Mouse (Mus musculus): ENCODE results near the gene Osbpl7. TPM values are rescaled to one million over a fixed set of nuclear protein-coding genes. Genes with fewer than 3 reads are reported as not detected.

The Osbpl7 gene
- 4.4 and 8.5 TPM in 2 replicates for polyA plus RNA-seq (2015; fragmentation: Nextera tagmentation; extraction: Ambion mirVana)

GRCm38 (mm10) chr11:97050216-97050943 lies at the start of gene Osbpl7:
Gene Osbpl7, plus strand, starts transcription at chr11:97050628.
- Histone ChIP-seq H3K4me1 (replicated peaks) (peaks cover 24% of the 10 kb centered on the region), H3K9ac (peak within 1 kb of the TSS; percentile 76), H3K4me2 (peak within 1 kb of the TSS; percentile 86), H3K9me3 (replicated peaks) (no peaks in the 10 kb centered on the region), H3K27me3 (no peaks in the 10 kb centered on the region), H3K27ac (peak within 1 kb of the TSS; percentile 54), H3K4me3 (peak within 1 kb of the TSS; percentile 75), H3K36me3 (peaks cover 22% of the 10 kb centered on the region)
- ATAC-seq (replicated peaks; ENCODE audit: insufficient number of reproducible peaks, insufficient read depth, low FRiP score, low read depth): peak; percentile 71
- 5% methylated on average over 18 of the region's 18 CpGs for WGBS

DNA sequence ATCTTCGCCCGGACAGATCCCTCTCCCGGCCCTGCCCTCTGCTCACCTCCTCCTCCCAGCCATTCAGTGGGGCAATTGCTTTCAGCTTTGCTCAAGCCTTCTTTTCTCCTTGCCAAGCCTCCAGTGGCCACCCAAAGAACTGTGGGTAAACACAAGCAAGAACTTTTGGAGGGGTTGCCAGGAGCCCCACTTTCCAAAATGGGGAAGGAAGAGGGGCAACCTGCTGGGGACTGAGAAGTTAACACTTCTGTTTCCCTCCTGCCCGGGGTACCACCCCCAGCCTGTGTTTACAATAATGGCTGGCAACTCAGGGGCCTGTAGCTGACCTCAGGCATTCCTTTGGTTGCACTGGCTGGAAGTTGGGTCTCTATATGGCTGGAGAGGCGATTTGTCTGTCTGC lies 47.3 kb upstream of the Osbpl7 start:
- H3K27ac ChIP-seq: no peak overlapping the region
- H3K9me3 ChIP-seq (replicated peaks): no peaks in the 10 kb centered on the region
- no peak for ATAC-seq (replicated peaks; ENCODE audit: insufficient number of reproducible peaks, insufficient read depth, low FRiP score, low read depth)
- no peak overlapping the region for H3K4me3 ChIP-seq
- H3K4me2 ChIP-seq: no peak overlapping the region
- WGBS: 41% methylated on average over 5 of the region's 5 CpGs
- peaks cover 75% of the 10 kb centered on the region for H3K27me3 ChIP-seq
- H3K9ac ChIP-seq: no peak overlapping the region
- no peaks in the 10 kb centered on the region; the same call in 1 of the 2 replicates for H3K4me1 ChIP-seq (replicated peaks)
- H3K36me3 ChIP-seq: no peaks in the 10 kb centered on the region

- peaks cover 79% of the 10 kb centered on the region for H3K27me3 ChIP-seq
- ATAC-seq (replicated peaks; ENCODE audit: insufficient number of reproducible peaks, insufficient read depth, low FRiP score, low read depth): no peak
- H3K9me3 ChIP-seq (replicated peaks): no peaks in the 10 kb centered on the region
- H3K4me1 ChIP-seq (replicated peaks): no peaks in the 10 kb centered on the region; the same call in 1 of the 2 replicates
- no peak overlapping the region for H3K4me2 ChIP-seq
- H3K27ac ChIP-seq: no peak overlapping the region
- no peaks in the 10 kb centered on the region for H3K36me3 ChIP-seq
- H3K4me3 ChIP-seq: no peak overlapping the region
- WGBS: 45% methylated on average over 9 of the region's 9 CpGs
- H3K9ac ChIP-seq: no peak overlapping the region
Observed at GRCm38 (mm10) chr11:97007093-97007794, 43.2 kb upstream of the Osbpl7 start.

- 35% methylated on average over 8 of the region's 8 CpGs for WGBS
- Histone ChIP-seq H3K9ac (no peak overlapping the region), H3K4me2 (no peak overlapping the region), H3K4me3 (no peak overlapping the region), H3K4me1 (replicated peaks) (no peaks in the 10 kb centered on the region; the same call in 1 of the 2 replicates), H3K27me3 (peaks cover 79% of the 10 kb centered on the region), H3K9me3 (replicated peaks) (no peaks in the 10 kb centered on the region), H3K36me3 (no peaks in the 10 kb centered on the region), H3K27ac (no peak overlapping the region)
- no peak for ATAC-seq (replicated peaks; ENCODE audit: insufficient number of reproducible peaks, insufficient read depth, low FRiP score, low read depth)
Observed at GRCm38 (mm10) chr11:97009198-97009790, 41.1 kb upstream of the Osbpl7 start.

- Histone ChIP-seq H3K4me3 (no peak within 1 kb of the TSS), H3K4me2 (no peak within 1 kb of the TSS), H3K27ac (no peak within 1 kb of the TSS), H3K9ac (no peak within 1 kb of the TSS), H3K36me3 (no peaks in the 10 kb centered on the region), H3K4me1 (replicated peaks) (peaks cover 6% of the 10 kb centered on the region; the same call in 1 of the 2 replicates), H3K9me3 (replicated peaks) (no peaks in the 10 kb centered on the region), H3K27me3 (peaks cover 93% of the 10 kb centered on the region)
- 17% methylated on average over 8 of the region's 8 CpGs for WGBS
- no peak for ATAC-seq (replicated peaks; ENCODE audit: insufficient number of reproducible peaks, insufficient read depth, low FRiP score, low read depth)
Observed at GRCm38 (mm10) chr11:97013121-97013670, 37.2 kb upstream of the Osbpl7 start, which contains the start of gene Sp6. Gene Sp6, plus strand, starts transcription at chr11:97013394.

DNA sequence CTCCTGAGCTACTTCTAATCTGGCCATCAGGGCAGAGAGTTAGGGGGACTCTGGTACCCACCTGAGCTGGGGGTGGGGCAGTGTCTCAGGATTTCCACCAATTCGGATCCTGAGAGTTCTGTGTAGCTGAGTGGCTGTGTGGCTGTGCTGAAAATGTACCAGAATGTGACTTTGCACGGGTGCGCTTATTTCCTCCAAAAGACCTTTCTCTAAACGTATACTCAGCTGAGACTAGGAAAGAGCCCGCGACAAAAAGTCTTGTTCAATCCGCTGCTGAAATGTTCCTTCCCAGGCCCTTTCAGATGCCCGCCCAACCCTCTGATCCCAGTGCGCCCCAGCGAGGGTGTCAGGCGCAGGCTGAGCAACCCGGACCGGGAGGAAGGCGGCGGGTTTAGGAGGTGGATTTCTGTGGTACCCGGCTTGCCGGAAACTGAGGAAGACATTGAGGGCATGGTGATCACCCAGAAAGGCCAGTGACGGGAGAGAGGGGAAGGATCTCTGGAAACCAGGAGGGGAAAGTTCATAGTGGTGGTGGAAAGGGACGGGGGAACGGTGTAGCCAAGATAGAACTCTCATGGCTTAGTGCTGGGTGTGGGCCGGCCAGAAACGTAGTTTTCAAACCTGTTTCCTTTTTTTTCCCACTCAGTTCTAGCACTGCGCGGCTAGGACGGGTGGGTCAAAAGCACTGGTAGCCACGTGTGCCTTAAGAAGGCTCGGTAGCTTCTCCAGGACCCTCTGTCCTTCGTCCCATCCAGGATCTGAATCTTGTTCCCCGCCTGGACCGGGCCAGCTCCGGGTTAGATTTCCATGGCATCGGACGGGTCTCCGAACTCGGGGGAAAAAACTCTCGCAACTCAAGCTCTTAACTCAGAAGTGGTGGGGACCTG lies 32.5 kb upstream of the Osbpl7 start:
- Histone ChIP-seq H3K9ac (no peak overlapping the region), H3K36me3 (no peaks in the 10 kb centered on the region), H3K4me1 (replicated peaks) (peaks cover 34% of the 10 kb centered on the region), H3K27me3 (peaks cover 93% of the 10 kb centered on the region), H3K4me3 (peak overlapping the region; percentile 40), H3K4me2 (peak overlapping the region; percentile 59), H3K27ac (no peak overlapping the region), H3K9me3 (replicated peaks) (no peaks in the 10 kb centered on the region)
- no peak for ATAC-seq (replicated peaks; ENCODE audit: insufficient number of reproducible peaks, insufficient read depth, low FRiP score, low read depth)
- WGBS: 1% methylated on average over 36 of the region's 36 CpGs

- H3K4me2 ChIP-seq: peak overlapping the region; percentile 59
- H3K9me3 ChIP-seq (replicated peaks): no peaks in the 10 kb centered on the region
- no peaks in the 10 kb centered on the region for H3K36me3 ChIP-seq
- ATAC-seq (replicated peaks; ENCODE audit: insufficient number of reproducible peaks, insufficient read depth, low FRiP score, low read depth): no peak
- under 1% methylated on average over 65 of the region's 68 CpGs for WGBS
- peaks cover 34% of the 10 kb centered on the region for H3K4me1 ChIP-seq (replicated peaks)
- peak overlapping the region; percentile 40 for H3K4me3 ChIP-seq
- peaks cover 94% of the 10 kb centered on the region for H3K27me3 ChIP-seq
- no peak overlapping the region for H3K27ac ChIP-seq
- no peak overlapping the region for H3K9ac ChIP-seq
Observed at GRCm38 (mm10) chr11:97018583-97019344, 31.7 kb upstream of the Osbpl7 start.

DNA sequence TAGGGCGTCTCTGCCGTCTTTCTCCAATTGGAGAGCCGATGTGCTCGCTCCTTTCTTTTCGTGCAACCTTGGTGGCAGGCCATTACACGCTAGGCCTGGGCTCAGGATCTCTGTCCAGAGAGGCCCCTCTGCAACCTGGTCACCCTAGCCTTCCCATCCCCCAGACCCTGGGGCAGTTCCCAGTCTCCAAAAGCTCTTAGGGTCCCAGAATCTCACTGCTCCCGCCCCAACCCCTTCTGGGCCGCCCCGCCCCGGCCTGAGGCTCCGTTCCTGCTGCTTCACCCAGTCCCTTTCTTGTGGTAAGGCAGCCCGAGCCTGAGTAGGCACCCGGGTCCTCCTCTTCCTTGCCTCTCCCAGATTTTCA lies 31.1 kb upstream of the Osbpl7 start:
- Histone ChIP-seq H3K4me1 (replicated peaks) (peaks cover 34% of the 10 kb centered on the region), H3K9me3 (replicated peaks) (no peaks in the 10 kb centered on the region), H3K27me3 (peaks cover 94% of the 10 kb centered on the region), H3K36me3 (no peaks in the 10 kb centered on the region), H3K4me2 (peak overlapping the region; percentile 59), H3K27ac (no peak overlapping the region), H3K9ac (no peak overlapping the region), H3K4me3 (peak overlapping the region; percentile 40; the same call in 1 of the 2 replicates)
- no peak for ATAC-seq (replicated peaks; ENCODE audit: insufficient number of reproducible peaks, insufficient read depth, low FRiP score, low read depth)
- 8% methylated on average over 13 of the region's 13 CpGs for WGBS

- Histone ChIP-seq H3K9me3 (replicated peaks) (no peaks in the 10 kb centered on the region), H3K4me1 (replicated peaks) (peaks cover 49% of the 10 kb centered on the region), H3K9ac (no peak overlapping the region), H3K36me3 (no peaks in the 10 kb centered on the region), H3K27me3 (peaks cover 92% of the 10 kb centered on the region), H3K4me3 (peak overlapping the region; percentile 56), H3K4me2 (peak overlapping the region; percentile 91), H3K27ac (no peak overlapping the region)
- under 1% methylated on average over 27 of the region's 27 CpGs for WGBS
- no peak for ATAC-seq (replicated peaks; ENCODE audit: insufficient number of reproducible peaks, insufficient read depth, low FRiP score, low read depth)
Observed at GRCm38 (mm10) chr11:97021121-97021765, 29.2 kb upstream of the Osbpl7 start.
